Mouse (Mus musculus) thymus, postnatal 0 days (tissue): ENCODE results near the gene Rabgap1l. TPM values are rescaled to one million over a fixed set of nuclear protein-coding genes. Genes with fewer than 3 reads are reported as not detected.
A peak's percentile ranks its signal among the peaks of the same experiment; 100 is the strongest.

Source experiments
- DNase-seq: peaks from one replicate; pipeline ENCODE4 v3.0.0-alpha.2; 2015; ENCODE audit warnings: low spot score
- polyA plus RNA-seq: library from polyadenylated mRNA; unstranded; fragments of >200 nt; fragmentation: Nextera tagmentation; extraction: Ambion mirVana; gene quantifications from 2 replicates; pipeline ENCODE4 v1.2.1, GENCODE M21; 2015

Gene Rabgap1l
- polyA plus RNA-seq, 1 experiment from 2014 or later = 88.0 TPM

DNA sequence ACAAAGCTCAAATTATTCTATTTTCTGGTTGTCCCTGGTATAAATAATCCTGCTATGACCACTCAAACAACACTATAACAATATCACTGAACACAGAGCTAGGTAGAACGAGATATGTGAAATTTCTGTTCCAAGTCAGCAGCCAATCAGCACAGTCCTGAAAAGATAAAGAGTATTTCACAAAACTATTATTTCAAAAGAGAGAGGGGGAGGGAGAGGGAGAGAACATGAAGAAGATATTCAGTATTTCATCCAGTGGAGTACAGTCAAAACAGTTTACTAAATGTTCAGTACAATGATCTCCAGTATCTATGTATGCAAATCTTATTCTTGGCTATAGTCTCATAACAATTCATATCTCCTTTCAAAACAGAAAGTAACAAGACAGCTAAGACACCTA, 5.1 kb downstream of the Rabgap1l start:
- no peak for DNase-seq

DNA sequence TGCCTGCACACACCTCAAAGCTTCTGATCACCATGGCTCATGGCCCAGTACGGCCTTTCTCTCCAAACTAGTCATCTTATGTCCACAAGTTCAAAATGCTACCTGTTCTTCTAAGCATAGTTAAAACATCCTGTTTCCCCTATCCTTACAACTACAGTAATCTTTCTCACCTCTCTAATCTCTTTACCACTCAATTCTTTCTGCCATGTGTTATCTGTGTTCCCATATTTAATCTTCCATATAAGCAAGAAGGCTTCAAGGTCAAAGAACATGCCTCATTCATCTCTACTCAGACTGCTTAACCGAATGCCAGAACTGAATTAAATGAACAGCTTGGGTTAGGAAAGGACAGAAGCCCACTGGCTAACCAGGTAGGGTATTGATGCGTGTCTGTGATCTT, 5.8 kb downstream of the Rabgap1l start:
- DNase-seq = no peak

DNA sequence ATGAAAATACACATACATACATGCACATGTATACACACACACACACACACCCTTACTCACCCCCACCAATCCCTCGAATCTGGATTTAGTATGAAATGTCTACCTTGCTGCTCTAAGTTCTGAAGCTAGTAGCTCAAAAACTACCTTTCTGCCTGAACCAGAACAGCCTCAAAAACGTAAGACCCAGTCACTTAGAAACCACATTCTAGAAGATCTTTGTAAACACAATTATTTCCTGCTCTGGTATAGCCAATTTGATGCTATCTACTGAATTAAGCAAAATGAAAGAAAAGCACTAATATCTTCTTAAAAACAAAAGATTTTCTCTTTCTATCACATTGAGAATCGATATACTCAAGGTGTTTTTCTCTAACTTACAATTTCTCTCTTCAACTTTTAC, 6.4 kb downstream of the Rabgap1l start:
- DNase-seq = no peak

DNA sequence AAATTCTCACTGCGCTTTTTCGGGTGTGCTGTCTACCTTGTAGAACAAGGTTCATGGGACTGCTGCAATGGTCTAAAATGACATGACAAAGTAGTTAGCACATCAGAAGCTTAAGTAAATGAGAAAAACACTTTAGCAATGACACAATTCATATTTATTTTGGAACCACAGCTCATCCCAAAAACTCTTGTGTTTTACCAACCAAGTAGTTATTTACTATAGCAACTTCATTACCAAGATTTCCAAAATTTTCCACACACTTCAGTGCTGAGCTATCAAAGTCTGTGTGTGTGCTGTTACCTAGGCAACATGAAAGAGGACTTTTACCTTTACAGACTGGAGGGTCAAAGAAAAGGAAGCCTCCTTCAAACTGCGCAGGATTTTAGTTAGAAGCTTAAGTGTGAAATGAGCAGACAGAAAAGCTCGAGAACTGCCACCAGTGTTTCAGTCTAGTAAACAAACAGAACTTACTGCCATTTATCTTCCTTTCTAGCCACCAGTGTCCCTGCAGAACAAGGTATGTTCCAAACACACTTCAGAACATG, 7.3 kb downstream of the Rabgap1l start:
- no peak for DNase-seq

DNA sequence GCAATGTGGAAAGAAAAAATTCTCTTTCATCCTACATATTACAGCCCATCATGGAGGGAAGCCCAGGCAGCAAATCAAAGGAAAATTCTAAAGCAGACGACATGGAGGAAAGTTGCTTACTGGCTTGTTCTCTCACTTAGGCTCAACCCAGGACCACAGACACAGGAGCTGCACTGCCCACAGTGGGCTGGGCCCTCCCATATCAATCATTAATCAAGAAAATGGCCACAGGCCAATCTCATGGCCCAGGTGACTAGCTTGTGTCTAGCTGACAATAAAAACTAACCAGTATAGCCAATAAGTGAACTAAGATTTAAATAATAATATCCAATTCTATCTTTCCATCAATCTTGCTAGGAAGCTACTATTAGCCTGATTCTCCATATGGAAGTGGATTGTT, 8.9 kb downstream of the Rabgap1l start:
- DNase-seq = no peak

DNA sequence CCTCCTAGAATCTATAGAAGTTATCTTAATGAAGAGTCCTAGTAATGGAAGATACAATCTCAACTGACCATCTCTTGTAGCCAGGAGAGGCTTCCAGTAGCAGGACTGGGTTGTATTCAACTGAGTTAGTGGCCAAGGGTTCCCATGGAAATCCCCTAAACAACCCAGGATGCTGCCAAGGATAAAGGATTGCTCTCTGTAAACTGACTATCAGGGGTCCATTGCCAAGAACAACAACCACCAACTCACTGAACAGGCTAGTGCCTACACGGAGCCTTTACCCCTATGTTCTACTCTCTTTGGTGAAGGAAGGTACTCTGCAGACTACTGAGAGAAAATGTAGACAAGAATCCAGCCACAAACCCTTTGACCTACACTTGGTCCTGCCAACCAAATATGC, 18.8 kb downstream of the Rabgap1l start:
- no peak for DNase-seq

DNA sequence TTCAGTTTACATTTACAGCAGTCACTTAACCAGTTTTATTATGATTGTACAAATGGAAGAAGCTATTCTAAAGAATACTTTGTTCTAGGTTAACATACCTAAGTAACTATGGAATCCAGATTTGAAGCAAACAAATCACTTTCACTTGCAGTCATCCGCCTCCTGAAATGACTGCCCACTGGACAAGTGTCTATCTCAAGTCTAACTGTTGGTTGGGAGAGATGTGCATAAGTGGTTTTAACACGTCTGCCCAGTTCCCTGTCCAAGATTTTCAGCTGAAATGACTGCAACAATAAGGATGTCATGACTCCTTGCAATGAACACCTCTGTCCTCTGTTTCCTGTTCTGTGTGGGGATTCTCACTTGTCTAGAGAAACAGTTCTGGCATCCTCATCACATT, 27.4 kb downstream of the Rabgap1l start:
- no peak for DNase-seq

DNA sequence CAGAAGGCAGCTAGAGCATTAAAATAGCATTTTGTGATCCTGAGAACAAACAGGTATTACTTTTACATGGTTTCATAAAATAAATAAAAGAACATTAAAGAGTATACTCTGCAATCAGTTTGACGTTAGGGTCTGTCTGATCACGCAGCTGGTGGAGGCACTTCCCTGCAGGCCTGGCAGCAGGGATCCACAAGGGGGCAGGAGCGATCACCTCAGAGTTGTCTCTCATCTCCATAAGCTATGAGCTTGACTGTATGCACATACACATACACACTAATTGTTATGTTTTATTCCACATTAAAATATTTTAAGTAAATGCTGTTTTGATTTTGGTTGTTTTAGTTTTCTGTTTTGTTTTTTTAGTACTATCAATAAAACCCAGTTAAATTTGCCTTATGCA, 34.8 kb downstream of the Rabgap1l start:
- DNase-seq = peak; percentile 53

DNA sequence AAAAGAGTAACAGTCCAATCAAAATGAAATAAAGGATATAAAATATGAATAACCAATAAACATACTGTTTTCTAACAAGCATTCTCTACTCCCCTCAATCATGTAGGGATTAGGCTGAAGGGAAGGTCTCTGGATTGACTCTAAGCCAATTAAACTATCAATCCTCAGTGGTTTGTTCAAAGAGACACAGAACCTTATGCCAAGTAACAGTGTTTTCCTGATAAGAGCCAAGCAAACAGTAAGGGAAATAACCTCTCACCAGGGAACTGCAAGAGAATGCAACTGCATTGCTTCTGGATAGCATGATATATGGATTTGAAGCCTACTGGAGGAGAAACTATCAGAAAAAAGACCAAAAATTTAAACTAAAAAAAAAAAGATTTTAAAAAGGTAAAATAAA, 37.7 kb downstream of the Rabgap1l start:
- no peak for DNase-seq

DNA sequence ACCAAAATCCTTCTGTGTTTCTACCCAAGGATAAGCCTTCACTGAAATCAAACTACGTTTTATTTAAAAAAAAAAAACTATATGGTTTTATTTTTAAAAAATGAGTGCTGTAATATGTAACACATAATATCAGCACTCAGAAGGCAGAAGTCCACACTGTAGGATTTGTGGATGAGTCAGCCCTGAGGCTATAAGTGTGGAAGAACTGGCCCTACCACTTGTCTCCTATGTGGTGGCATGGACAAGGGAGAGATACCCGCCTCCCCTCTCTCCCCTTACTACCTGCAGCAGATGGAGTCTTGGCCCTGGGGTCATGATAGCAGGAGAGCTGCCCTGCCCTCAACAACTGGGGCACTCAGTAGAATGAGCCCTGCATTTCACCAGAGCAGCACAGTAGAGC, 42.4 kb downstream of the Rabgap1l start:
- no peak for DNase-seq

DNA sequence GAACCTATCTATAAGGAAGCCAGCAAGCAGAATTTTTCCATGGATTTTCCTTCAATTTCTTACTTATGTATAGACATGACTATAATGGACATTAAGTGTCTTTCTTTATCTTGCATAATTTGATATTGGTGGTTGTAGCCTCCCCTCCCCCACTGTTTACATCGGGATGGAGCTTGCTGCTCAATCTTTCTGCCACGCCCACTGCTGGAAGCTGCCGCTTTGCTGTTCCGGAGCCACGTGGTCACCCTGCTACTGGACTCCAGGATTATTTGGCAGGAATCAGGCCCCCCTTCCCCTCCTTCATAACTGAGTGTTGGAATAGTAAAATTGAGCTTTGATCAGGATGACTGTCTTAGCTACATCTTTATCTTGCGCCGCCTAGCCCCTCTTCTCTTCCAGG, 46.2 kb downstream of the Rabgap1l start:
- DNase-seq = no peak

DNA sequence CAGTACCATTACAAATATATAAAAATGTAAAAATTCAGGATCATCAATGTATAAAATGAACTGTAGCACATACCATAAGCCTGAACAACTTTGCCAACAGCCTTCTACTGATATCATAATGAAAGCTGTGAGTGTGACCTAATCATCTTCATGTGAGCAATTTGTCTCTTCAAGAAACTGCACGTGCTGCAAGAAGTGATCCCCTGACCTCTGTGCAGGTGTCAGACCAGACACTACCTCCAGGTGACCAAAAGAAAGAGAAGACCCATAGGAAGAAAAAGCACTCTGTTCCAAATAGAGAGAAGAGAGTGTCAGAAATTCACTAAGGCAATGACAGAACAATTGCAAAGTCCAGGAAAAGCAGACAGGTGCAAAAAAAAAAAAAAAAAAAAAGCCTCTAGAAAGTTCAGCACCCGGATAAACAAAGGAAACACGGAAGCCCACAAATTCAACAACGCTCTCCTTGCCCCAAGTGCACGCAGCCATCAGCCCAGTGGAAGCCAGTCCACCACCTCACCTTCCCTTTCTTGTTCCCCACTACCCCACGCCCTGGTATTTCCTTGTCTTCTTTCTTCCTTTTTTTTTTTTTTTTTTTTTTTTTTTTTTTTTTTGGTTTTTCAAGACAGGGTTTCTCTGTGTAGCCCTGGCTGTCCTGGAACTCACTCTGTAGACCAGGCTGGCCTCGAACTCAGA, 47.6 kb downstream of the Rabgap1l start:
- no peak for DNase-seq

DNA sequence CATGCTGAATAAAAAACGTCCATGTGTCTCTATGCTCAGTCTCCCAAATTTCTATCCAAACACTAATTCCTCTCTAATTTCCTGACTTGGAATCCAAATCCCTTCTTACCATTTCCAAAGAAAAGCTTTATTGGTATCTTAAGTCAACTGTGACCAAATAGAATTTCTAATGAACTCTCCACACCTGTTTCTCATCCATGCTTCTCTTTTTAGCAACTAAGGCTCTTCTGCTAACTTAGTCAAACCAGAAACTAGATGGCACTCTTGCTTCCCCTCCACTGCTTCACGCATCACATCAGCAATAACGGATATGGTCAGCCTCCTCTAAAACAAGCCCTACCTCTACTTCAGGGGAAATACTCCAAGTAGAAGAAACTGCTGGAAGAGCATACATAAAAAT, 49.0 kb downstream of the Rabgap1l start:
- no peak for DNase-seq

DNA sequence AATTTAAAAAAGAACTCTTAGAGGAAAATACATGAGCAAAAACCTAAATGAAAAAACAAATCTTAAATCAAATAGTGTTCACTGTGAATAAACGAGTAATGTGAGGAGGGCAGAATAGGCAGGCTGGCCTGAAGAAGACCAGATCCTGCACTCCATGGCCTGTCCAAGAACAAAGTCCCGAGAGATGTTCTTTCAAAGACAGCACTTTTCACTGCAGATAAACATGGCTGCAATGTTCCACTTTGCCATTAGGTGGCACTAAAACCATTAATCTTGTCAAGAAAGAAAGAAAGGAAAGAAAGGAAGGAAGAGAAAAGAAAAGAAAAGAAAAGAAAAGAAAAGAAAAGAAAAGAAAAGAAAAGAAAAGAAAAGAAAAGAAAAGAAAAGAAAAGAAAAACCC, 49.8 kb downstream of the Rabgap1l start:
- peak; percentile 57 for DNase-seq

DNA sequence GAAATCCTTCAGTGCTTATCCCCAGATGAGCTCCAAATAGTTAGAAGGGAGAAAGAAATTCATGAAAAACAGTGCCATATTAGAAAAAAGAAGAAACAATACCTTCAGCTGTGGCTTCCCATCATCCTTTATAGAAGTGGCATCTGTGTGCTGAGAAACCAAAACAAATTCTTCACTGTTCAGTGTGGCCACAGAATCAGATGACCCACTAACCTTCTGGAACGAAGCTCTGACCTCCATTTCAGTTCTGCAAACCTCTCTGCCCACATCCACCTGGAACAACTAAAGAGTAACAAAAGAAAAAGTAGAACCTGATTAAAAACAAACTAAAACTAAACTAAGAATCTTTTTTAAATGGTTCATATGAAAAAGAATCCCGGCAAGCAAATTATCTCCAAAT, 52.4 kb downstream of the Rabgap1l start:
- no peak for DNase-seq

DNA sequence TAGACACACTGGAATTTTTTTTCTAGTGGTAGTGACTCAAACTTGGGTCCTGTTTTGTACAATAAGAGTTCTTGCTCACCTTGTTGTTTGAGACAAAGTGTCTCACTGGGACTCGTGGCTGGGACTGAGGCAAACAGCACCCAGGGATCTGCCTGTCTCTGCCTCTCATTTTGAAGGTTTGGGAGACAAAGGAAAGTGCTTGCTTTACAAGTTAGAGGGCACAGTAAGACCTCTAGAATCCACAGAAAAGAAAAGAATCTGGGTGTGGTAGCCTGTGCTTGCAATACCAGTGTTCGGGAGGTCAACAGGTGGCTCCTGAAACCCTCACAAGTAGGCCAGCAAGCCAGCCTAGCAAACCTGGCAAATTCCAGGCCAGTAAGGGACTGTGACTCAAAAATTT, 58.3 kb downstream of the Rabgap1l start:
- no peak for DNase-seq

DNA sequence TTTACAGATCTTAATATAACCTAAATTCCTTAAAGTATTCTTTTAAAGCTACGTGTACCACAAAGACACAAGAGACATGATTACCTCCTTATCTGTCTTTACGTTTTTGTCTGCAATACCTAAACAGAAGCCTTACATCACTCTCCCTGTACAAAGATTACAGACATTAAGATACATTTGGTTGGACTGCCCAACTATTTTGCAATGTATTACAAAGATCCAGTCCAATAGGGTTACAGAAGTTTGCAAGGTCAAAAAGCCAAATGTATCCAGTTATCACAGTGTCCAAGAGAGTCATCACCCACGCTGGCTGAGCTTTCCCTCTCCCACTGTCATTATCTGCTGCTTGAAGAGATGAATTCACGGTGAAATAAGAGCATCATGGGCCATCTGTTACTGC, 63.1 kb downstream of the Rabgap1l start:
- DNase-seq = no peak

DNA sequence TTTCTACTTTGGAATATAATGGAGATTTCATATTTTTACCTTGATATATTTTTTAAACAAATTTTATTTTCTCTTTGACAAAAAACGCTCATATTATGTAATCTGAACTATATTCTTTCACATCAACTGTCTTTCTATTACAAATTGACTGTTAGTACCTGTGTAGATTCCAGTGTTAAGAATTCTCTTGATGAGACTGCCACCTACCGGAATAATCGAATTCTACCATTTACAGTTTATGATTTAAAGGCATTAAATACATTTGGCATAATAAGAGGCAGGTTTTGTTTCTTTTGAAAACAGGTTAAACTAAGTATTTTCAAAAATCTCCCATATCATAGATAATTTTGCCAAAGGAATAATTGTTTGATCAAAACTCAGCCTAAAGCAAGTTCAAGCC, 75.3 kb downstream of the Rabgap1l start:
- DNase-seq = peak; percentile 28

DNA sequence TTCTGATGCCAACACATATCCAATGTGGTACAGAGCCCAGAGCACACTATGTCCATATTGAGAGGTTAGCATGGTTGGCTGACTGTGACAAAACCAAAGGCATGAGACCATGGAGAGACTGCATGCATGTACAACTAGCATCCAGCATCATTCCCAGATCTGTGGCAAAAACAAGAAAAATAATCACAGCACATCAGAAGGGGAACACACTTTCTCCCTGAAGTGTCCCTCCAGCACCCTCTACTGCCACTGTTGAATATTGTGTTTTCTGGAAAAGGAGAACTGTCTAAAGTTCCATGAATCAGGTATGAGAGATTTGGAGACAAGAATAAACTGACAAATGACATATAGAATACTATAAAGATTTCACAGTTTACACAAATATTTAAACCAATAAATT, 78.3 kb downstream of the Rabgap1l start:
- no peak for DNase-seq

DNA sequence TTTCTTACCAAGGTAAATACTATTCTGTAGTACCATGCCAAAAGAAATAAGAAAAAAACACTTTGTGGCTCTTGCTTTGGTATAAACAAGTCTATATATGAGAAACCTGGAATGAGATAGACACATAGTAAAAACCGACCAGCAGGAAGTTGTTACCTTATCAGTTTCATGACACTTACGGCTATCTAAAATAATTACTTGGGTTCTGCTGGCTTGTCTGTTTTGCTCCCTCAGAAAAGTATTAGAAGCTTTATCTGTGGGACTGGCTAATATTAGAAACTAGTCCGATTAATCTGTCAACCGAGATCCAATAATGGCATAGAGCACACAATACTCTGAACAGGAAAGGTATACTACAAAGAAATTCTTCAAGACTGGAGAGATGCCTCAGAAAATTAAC, 79.1 kb downstream of the Rabgap1l start:
- DNase-seq = no peak

DNA sequence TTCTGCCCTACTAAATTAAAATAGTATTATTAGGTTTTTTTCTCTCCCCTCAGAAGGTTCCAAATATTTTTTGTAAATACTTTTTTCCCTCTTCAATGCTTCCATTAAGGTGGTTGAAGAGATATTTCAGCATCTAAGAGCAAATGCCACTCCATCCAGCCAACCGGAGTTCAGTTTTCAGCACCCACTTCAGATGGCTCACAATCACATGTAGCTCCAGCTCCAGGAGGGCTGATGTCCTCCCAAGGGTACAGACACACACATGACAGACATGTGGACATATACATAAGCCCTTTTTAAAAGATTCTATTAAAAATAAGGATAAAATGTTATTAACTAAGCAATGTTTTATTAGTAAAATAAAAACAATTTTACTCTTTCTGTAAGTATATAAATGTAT, 79.6 kb downstream of the Rabgap1l start:
- DNase-seq = no peak

DNA sequence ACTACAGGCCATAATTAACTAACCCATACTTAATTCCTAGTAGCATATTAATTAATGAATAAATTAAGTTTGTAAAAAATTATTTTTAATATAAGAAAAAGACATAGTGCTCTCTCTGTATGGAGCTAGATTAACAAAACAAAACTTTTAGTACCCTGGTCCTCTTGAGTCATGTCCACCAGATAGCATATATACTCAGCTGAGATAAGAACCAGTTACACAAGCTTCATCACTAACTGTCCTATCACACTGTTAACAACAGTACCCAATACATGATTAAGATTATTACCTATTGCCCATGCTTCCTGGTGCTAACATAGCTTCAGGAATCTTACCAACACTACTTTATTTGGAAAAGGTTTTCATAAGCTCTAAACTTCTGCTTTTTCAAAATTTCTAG, 82.5 kb downstream of the Rabgap1l start:
- DNase-seq = no peak

DNA sequence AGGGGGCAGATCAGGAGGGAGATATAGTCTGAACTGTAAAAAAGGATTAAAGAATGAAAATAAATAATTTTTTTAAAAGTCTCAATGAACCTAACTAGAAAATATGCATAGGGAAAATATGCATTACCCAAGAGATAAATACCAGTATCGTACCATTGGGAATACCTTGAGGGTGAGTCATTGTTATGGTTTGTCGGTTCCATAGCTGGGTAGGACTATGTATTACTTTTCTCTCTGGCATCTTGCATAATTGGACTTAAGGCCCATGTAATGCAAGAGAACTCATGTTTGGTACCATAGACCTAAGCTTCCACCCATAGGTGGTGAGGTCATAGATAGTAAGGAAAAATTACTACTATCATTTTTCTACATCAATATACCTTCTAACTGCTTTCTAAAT, 88.4 kb downstream of the Rabgap1l start:
- DNase-seq = no peak

DNA sequence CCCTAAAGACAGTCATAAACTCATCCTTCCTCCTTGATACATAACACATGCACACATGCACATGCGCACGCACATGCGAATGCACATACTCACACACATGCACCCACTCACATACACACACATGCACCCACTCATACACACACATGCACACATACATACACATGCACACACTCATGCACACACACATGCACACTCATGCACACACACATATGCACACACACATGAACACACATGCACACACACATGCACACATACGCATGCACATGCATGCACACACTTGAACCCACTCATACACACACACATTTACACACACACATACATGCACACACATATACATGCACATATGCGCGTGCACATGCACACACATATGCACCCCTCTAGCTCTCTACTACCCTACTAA, 89.2 kb downstream of the Rabgap1l start:
- no peak for DNase-seq
